Mouse (Mus musculus) testis, adult 2 months (tissue): ENCODE results near the gene Kmt5a.

ENCODE experiments used
- CTCF ChIP-seq: fragments of 200-500 bp; IDR thresholded peaks from 2 replicates; pipeline ENCODE4 v1.5.1; 2012; ENCODE audit warnings: low read depth, mild to moderate bottlenecking, inconsistent platforms, low read length, moderate library complexity; ENCODE audit not compliant: control insufficient read depth, insufficient read depth, insufficient replicate concordance
- POLR2A ChIP-seq: fragments of 200-500 bp; IDR thresholded peaks from 2 replicates; pipeline ENCODE4 v1.6.1; 2012; ENCODE audit warnings: low read depth, mild to moderate bottlenecking, inconsistent platforms, low read length, moderate library complexity; ENCODE audit not compliant: control insufficient read depth

- TF ChIP-seq CTCF (no peak), POLR2A (no peak)
Measured at GRCm38 (mm10) chr5:124433048-124433447, 6.7 kb upstream of the Kmt5a start.
